Mouse (Mus musculus) liver, embryonic 14.5 days (tissue): ENCODE data around the gene Mrps10. TPM values are rescaled to one million over a fixed set of nuclear protein-coding genes. Genes with fewer than 3 reads are reported as not detected.
"Not testable (repeated sequence)": the region's sequence is repeated elsewhere in the genome, so short reads cannot be mapped to it uniquely, and the experiment has no call there.

Experiments used
- ATAC-seq: fragments of 200-750 bp; cut with Nextera tagmentation; 2 replicates; pipeline ENCODE4 v1.8.0; 2017; ENCODE audit warnings: moderate number of reproducible peaks, mild to moderate bottlenecking, moderate library complexity; ENCODE audit not compliant: insufficient read depth
- DNase-seq, 3 experiments: peaks; one replicate each; pipeline ENCODE4 v3.0.0-alpha.2; 2012 to 2013; ENCODE audit warnings: low read depth in 3 of 3, low spot score in 3 of 3
- H3K27ac ChIP-seq: fragments of 300-500 bp; sonication (generic); 2 replicates; pipeline ENCODE4 v1.5.1; 2014; ENCODE audit warnings: moderate library complexity, mild to moderate bottlenecking, control low read depth, inconsistent platforms
- H3K27me3 ChIP-seq: fragments of 300-500 bp; sonication (generic); 2 replicates; pipeline ENCODE4 v1.6.1; 2014; ENCODE audit warnings: mild to moderate bottlenecking, low read length, moderate library complexity; ENCODE audit not compliant: control insufficient read depth, insufficient read depth
- H3K36me3 ChIP-seq: fragments of 300-500 bp; sonication (generic); replicated peaks from 2 replicates; pipeline ENCODE4 v1.6.1; 2014; ENCODE audit warnings: low read depth; ENCODE audit not compliant: control insufficient read depth, insufficient read depth
- H3K4me1 ChIP-seq, 2 experiments: fragments of 200-500 bp in 1 of 2; fragments of 300-500 bp in 1 of 2; sonication (generic) in 1 of 2; replicated peaks; 2 replicates each; pipeline ENCODE4 v1.6.1; 2012 to 2014; ENCODE audit warnings: antibody characterized with exemption in 1 of 2, inconsistent platforms in 1 of 2, low read length in 1 of 2; ENCODE audit not compliant: control insufficient read depth in 2 of 2, insufficient read depth in 2 of 2
- H3K4me2 ChIP-seq: fragments of 300-500 bp; sonication (generic); 2 replicates; pipeline ENCODE4 v1.6.1; 2014; ENCODE audit warnings: low read depth, mild to moderate bottlenecking, control low read depth, moderate library complexity
- H3K4me3 ChIP-seq, 2 experiments: fragments of 200-500 bp in 1 of 2; fragments of 300-500 bp in 1 of 2; sonication (generic) in 1 of 2; 2 replicates each; pipeline ENCODE4 v1.5.1; 2012 to 2014; ENCODE audit warnings: low read depth in 2 of 2, low read length in 2 of 2, mild to moderate bottlenecking in 2 of 2, control low read depth in 1 of 2, inconsistent platforms in 1 of 2, moderate library complexity in 1 of 2; ENCODE audit not compliant: insufficient read depth in 1 of 2
- H3K9ac ChIP-seq: fragments of 300-500 bp; sonication (generic); replicated peaks from 2 replicates; pipeline ENCODE4 v1.6.1; 2014; ENCODE audit warnings: mild to moderate bottlenecking, control low read depth, moderate library complexity
- H3K9me3 ChIP-seq: fragments of 300-500 bp; sonication (generic); 2 replicates; pipeline ENCODE4 v1.6.1; 2016; ENCODE audit warnings: low read length, mixed read lengths; ENCODE audit not compliant: control insufficient read depth
- CTCF ChIP-seq: IDR thresholded peaks from 2 replicates; pipeline ENCODE4 v1.5.1; 2016; ENCODE audit warnings: antibody characterized with exemption, low read depth, control low read depth
- EP300 ChIP-seq: IDR thresholded peaks from 2 replicates; pipeline ENCODE4 v1.6.1; 2016; ENCODE audit warnings: antibody characterized with exemption, low read depth
- WGBS: fragments of 180-500 bp; shearing (Covaris S2); extraction: QIAGEN DNeasy Blood & Tissue Kit; methylation state at CpG from one replicate; pipeline ENCODE4 v1.1.7; 2014; ENCODE audit not compliant: insufficient replicate concordance; 5-methylcytosine and 5-hydroxymethylcytosine counted together
- polyA plus RNA-seq, 2 experiments: library from polyadenylated mRNA; depleted of rRNA in 1 of 2; stranded (reverse) in 1 of 2; unstranded in 1 of 2; fragments of >200 nt; fragmentation: Nextera tagmentation in 1 of 2; extraction: Ambion mirVana in 1 of 2; gene quantifications; 2 replicates each; pipeline versions ENCODE4 v1.2.1 to v1.2.3; 2012 to 2014

Gene Mrps10
- polyA plus RNA-seq, 2 experiments: 20.7 to 47.5 TPM

DNA sequence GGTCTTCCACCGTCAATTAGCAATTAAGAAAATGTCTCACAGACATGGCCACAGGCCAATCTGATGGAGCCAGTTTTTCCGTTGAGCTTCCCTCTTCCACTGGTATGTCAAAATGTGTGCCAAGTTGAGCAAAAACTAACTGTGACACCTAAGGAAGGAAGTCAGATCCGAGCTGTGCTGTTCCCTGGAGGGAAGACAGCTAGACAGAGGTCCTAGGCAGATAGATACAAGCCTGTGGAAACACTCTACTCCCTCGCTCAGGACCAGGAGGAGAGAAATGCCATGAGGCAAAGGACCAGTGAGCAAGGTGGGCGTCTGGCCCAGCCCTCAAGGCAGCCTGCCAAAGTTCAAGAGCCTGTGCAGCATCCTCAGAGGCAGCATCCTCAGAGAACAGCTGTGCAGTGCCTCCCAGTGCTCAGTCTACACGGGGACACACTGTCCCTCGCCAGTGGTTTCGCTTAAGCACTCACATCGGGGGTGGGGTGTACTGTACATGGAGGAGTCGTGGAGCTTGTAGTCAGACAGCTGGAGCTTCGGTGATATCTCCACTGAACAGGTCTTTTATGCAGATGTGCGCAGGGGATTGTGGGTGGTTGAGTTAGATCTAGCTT, 36.6 kb upstream of the Mrps10 start:
- H3K9ac ChIP-seq: no peak overlapping the region
- peak overlapping the region; percentile 19 for H3K4me2 ChIP-seq
- H3K4me1 ChIP-seq: peaks cover 0 to 3% of the 10 kb centered on the region in 2 experiments; a peak in 1 of 4 replicates
- WGBS: 37% methylated on average over 12 of the region's 12 CpGs
- H3K27me3 ChIP-seq: no peaks in the 10 kb centered on the region
- H3K36me3 ChIP-seq: no peaks in the 10 kb centered on the region
- no peak overlapping the region for H3K27ac ChIP-seq
- ATAC-seq (peak; percentile 85), DNase-seq (peak in 1 of 3 experiments; percentile 41)
- H3K4me3 ChIP-seq: no peak overlapping the region
- no peak; the same call in 1 of the 2 replicates for TF ChIP-seq CTCF
- peak; percentile 34; the same call in 1 of the 2 replicates for TF ChIP-seq EP300
- H3K9me3 ChIP-seq: no peaks in the 10 kb centered on the region

DNA sequence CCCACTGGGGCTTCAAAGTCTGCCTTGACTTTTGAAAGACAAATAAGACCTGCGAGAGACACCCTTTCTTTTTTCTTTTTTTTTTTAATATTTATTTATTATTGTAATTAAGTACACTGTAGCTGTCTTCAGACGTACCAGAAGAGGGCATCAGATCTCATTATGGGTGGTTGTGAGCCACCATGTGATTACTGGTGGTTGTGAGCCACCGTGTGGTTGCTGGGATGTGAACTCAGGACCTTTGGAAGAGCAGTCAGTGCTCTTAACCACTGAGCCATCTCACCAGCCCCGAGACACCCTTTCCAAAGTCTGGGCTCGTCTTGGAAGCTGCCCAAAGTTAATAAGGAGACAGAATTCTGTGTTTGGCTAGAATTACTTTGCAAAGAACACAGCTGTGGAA, 36.0 kb upstream of the Mrps10 start:
- not testable (repeated sequence) for DNase-seq, H3K9ac ChIP-seq, H3K4me3 ChIP-seq, H3K36me3 ChIP-seq, H3K27ac ChIP-seq, H3K4me1 ChIP-seq, H3K9me3 ChIP-seq, H3K27me3 ChIP-seq
- ATAC-seq: peak; percentile 62; the same call in 1 of the 2 replicates
- H3K4me2 ChIP-seq: peak overlapping the region; percentile 19; the same call in 1 of the 2 replicates
- 30% methylated on average over 5 of the region's 5 CpGs for WGBS
- peak; percentile 56 for TF ChIP-seq CTCF

DNA sequence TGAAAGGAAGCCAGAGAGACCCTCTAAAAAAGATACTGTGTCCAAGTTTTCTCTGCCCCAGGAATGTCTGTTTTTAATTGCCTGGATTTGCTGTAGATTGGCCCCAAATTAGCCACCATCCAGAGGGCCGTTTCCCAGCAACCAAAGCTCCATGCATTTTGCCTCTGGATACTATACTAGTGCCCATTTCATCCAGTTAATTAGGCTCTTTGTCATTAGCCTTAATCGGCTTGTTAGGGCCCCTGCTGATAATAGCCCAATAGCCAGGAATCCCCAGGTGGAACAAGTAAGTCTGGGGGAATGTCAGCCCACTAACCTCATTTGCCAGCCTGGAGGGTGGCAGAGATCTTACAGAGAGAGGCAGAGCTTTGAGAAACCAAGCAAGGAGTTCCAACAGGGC, 35.3 kb upstream of the Mrps10 start:
- WGBS: 56% methylated on average over 2 of the region's 2 CpGs
- TF ChIP-seq EP300 (no peak), CTCF (no peak)
- no peak overlapping the region for H3K9ac ChIP-seq
- DNase-seq (no peak), ATAC-seq (no peak)
- H3K4me3 ChIP-seq: no peak overlapping the region
- H3K27ac ChIP-seq: no peak overlapping the region
- H3K4me1 ChIP-seq: peaks cover 0 to 3% of the 10 kb centered on the region in 2 experiments; a peak in 1 of 4 replicates
- no peak overlapping the region for H3K4me2 ChIP-seq
- H3K9me3 ChIP-seq: no peaks in the 10 kb centered on the region
- H3K27me3 ChIP-seq: no peaks in the 10 kb centered on the region
- H3K36me3 ChIP-seq: no peaks in the 10 kb centered on the region

DNA sequence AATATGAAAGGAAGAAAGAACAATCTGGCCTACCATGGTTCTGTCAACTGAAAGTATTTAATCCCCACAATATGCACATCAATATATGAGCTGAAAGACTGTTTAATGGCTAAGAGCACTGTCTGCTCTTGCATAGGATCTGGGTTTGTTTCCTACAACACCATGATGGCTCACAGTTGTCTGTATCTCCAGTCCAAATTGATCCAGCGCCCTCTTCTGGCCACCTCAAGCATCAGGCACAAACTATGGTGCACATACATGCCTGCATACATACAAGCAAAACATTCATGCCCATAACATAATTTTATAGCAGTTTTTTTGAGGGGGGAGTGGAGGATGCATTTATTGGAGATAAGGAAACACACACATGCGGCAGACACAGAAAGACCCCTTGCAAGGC, 25.6 kb upstream of the Mrps10 start:
- Histone ChIP-seq H3K4me1 (no peaks in the 10 kb centered on the region), H3K4me3 (no peak overlapping the region), H3K9ac (no peak overlapping the region), H3K4me2 (no peak overlapping the region), H3K9me3 (no peaks in the 10 kb centered on the region), H3K27me3 (no peaks in the 10 kb centered on the region), H3K27ac (no peak overlapping the region), H3K36me3 (no peaks in the 10 kb centered on the region)
- ATAC-seq (no peak), DNase-seq (no peak)
- TF ChIP-seq EP300 (no peak), CTCF (0 out of 2 replicates have a peak, but pooled peaks have one; percentile 16)
- 55% methylated on average over 2 of the region's 2 CpGs for WGBS

DNA sequence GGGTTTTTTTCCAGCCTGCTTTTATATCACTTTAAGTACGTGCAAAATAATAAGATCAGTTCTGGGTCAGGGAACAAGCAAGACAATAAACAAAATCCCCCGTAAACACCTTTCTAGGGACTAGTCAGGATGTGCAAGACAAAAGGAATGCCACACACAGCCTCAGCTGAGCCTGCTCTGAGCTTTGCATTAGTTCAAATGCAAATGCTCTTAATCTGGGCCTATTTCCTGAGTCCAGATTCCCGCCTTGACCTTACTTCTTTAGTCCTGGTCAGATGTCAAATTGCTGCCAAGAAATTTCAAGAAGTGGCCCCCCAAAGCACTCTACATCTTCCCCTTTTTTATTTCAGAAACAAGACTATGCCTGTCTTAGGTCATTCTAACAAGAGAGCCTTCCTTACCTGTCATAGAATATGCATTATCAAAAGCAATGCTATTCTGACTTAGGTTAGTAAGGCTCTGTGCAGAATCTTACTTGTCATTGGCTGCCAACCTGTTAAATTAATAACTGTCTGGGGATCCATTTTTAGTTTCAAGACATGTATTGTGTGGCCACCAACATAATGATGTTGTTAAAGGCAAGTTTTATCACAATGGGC, 18.9 kb upstream of the Mrps10 start:
- no peaks in the 10 kb centered on the region for H3K36me3 ChIP-seq
- WGBS: 66% methylated on average over 3 of the region's 3 CpGs
- ATAC-seq: no peak

More for the DNA sequence above, 18.9 kb upstream of the Mrps10 start:
- H3K27ac ChIP-seq: no peak overlapping the region
- H3K4me1 ChIP-seq: no peaks in the 10 kb centered on the region
- TF ChIP-seq CTCF: no peak
- no peak for TF ChIP-seq EP300
- H3K9ac ChIP-seq: no peak overlapping the region
- no peak for DNase-seq
- H3K9me3 ChIP-seq: peaks cover 8% of the 10 kb centered on the region
- H3K4me2 ChIP-seq: no peak overlapping the region
- H3K27me3 ChIP-seq: no peaks in the 10 kb centered on the region
- H3K4me3 ChIP-seq: no peak overlapping the region
